Mouse (Mus musculus): ENCODE data around the gene Tex35.

- no peak for TF ChIP-seq GATA1 (IDR thresholded peaks at IDR 0.05; ENCODE audit: low read length)
- no peak for TF ChIP-seq TAL1 (IDR thresholded peaks at IDR 0.05; ENCODE audit: low read length)
These were observed 53.8 kb downstream of the Tex35 start for GRCm38 (mm10) chr1:157054659-157055058.

Measured in erythroblast, embryonic 14.5 days (primary cell).